Mouse (Mus musculus): Measurements from ENCODE around the gene Cdc37l1.

DNA sequence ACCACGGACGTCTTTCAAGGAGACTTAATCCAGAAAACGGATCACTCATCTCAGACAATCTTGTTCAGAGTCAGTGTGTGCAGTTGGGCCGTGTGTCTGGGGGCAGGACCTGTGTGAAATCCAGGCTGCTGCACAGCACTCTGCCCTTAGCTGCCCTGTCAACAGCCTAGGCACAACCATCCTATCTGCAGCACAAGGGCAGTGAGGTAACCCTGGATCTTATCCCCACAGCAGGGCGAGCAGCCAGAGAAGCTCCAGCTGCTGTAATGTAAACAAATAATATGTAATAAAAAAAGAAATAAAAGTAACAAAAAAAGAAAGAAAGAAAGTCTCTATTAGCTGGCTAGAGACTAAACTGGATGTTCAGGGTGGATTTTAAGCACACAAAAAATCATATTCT is 79.0 kb downstream of the Cdc37l1 start:
- no peak for TF ChIP-seq CTCF (IDR thresholded peaks at IDR 0.05; ENCODE audit: low read depth)
- no peak for TF ChIP-seq EP300 (IDR thresholded peaks at IDR 0.05; ENCODE audit: low read depth)

All from heart, postnatal 0 days (tissue).